Mouse (Mus musculus): Measurements from ENCODE around the gene Tmem170b.

Gene Tmem170b

DNA sequence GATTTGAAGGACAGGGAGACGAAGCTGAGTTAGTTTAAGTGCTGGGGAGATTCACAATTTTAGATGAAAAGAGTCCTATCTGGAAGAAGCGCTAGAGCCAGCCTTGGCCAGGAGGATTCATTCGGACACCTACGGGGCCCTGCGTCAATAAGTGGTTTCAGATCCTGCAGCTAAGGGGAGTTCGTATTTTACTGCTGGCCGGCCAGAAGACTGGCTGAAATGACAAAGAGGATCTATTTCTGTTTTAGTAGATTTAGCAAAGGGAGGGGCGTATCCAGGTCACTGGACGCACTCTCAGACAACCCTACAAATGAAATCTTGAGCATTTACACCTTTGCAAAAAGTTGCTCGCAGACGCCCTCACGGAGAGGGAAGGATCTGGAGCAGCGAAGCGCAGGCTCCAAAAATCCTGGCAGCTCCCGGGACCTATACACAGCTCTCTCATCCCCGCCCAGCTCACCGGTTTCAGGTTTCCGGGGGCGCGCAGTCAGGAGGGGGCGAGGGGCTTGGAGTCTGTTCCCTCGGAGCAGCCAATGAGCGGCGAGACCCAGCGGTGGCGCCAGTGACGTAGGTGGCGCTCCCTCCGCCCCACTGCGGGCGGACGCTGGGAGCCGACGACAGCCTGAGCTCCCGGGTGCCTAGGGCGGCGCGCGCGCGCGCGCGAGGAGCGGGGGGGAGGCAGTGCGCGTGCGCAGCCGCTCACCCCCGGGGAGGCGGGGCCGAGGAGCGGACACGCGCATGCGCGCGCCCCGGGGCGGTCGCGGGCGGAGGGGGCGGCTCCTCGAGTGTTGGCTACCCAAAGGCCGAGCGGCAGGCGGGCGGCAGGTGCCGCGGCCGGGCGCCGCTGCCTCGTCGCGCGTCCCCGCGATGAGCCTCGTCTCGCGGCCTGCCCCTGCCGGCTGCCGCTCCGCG lies at the start of gene Tmem170b:
Tmem170b (plus strand) TSS at position 809 of the 912 bp plus-strand sequence.
- peak; percentile 97 to 98 for DNase-seq

DNA sequence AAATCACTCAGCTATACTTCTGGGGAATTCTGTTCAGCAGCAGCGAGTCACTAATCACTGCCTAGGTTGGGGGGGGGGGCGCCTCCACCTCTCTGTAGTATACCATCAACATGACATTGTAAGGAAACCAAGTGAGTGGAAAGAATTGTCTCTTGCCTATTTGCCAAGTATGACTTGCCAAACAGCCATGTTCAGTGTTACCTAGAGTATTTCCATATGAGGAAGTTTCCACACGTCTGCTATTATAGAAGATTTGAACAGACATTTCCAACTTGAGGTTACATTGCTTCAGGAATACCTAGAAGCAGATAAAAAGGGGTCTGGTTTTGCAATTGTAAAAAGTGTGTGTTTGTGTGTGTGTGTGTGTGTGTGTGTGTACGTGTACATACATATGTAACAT lies 44.7 kb upstream of the Tmem170b start:
- DNase-seq, result no peak

DNA sequence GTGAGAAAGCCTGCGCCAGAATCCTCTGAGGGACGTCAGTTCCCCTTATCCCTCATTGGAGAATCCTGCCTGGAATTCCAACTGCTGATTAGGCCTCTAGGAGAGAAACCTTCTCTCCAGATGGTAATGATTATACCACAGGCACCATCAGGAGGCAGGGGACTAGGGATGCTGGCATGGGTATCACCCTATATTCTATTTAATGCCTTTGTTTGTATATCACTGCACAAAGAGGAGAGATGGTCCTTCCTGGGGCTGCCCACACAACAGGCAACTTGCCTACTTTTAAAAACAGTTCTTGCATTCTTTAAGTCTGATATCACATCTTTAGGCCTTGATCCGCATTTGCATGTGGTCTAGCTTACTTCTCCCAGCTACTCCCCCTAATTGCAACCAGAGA lies 37.3 kb upstream of the Tmem170b start:
- DNase-seq, result no peak

DNA sequence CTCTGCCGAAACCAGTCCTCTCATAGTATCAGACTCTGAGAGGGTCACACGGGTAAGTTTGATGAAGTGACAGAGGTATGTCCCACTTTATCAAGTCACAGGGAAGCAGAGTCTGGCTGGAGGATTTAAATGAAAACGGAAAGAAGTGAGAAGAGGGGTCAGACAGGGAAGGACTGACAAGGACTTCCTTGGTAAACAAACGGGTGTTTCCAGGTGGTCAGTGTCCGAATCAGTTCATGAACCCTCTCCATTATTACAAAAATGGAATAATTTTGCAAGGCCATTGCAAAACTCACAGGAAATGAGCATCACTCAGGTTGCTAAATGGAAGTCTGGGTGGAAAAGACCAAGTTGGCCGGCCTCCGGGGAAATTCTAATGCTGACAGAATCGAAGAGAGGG lies 36.8 kb upstream of the Tmem170b start:
- no peak for DNase-seq

DNA sequence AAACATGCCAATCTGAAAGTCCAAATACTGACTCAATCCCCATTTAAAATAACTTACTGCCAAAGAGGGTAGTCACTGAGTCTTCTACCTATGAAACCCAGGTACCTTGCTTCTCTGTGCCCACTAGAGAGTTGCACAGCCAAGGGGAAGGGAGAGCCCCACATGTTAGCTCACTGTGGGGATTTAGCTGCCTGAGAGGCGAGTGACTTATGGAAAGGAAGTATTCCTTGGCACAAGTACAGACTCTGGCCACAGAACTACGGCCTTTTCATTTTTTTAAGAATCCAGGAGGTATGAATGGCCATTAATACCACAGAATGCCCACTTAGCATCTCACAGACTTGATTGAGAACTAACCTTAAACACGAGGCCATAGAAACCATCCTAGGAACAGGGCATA lies 35.9 kb upstream of the Tmem170b start:
- no peak for DNase-seq

DNA sequence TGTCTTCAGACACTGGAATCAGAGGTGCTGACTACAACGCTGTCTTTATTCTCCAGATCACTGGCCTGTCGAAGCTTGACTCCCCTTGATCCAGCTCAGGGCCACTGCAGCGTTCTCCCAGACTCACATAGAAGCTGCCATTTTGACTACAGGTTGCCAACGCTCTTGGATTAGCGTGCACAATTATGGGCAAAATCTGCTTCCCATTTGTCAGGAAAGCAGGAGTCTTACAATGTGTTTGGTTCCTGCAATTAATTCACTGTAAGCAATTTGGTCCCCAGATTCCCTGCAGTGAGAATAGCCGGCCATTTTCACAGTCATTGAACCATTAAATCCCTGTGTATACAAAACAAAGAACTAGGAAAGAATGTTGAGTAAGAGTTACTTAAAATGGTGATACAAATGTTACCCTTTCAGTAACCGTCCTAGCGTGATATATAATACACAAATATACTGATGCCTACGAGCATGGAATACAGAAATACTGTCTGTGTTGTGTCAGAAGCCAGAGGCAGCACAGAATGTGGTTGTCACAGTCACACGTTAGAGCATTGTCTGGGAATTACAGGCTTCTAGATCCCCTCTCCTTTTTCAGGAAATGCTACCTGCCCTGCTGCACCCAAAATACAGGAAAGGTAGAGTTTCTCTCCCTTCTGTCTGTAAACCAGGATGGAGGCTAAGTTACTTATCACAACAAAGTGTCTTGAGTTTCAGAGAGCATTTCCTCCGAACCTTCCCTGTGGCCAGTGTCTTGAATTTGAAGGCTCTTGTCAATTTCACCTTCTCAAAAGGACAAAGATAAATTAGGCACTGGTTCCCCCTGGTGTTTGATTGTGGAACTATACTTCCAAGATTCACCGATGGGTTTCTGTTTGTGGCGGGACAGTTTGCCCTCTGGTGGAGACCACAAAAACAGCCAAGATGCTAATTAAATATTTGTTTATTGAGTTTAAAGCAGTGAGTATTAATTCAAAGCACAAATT lies 34.0 kb upstream of the Tmem170b start:
- peak; percentile 8 to 47 for DNase-seq

DNA sequence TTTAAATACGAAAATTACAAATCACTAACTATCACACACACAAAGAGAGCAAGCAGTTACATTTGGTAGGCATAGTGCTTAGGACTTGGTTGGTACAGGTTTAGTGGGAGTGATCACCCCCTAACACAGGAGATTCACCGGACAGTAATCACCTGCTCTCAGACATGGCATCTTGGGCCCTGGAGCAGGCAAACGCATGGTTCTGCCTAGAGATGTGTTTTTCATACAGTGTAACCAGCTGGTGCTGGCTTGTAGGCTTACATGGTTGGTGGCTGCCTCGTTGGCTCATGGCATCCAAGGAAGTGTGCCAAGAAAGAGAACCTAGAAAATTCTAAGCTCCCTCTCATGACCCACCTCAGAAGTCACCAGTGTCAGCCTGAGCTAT lies 33.4 kb upstream of the Tmem170b start:
- DNase-seq, result no peak

DNA sequence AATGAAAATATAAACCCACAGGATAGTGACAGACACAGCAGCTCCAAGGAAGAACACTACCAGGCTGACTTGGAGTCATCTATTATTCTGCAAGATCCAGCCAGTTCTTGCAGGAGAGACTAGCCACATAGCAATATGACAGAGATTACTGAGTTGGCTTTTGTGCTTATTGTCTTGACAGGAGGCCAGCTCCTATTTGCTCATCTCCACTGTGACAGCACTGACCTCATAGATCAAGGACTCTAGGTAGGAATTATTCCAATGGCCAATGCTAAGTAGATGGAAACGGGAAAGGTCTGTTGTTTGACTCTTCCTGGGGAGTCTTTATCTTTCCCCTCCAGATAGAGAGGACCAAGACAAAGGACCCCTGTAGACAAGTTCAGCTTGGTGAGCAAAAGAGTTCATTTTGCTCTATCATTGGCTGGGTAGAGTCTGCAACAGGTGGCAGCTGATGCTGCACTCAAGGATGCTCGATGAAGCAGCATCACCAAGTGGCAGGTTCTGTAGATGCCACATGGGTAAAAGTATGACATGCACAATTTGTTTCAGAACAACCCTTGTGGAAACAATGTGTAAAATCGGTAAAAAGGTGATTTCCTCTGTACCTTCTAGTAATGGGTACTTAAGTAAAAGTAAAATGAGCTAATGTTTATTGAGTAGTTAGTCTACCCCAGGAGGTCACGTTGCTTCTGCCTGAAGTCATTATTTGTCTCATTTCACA lies 32.4 kb upstream of the Tmem170b start:
- no peak for DNase-seq

DNA sequence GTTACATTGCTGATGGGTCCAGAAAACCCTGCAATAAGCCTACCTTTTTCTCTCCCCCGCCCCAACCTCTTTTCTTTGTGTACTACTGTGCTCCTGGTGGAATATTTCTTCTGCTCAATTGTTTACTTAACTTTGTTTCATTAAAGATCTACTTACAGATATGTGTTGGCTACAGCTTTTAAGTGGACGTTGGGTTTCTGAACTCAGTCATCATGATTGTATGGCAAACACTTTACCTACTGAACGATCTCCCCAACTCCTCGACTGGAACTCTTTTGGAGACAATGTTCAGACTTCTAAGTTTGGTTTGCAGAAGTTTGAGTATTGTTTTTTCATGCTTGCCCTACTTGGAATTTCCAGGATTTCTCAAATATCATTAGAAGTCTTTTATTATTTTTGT lies 24.6 kb upstream of the Tmem170b start:
- no peak for DNase-seq

DNA sequence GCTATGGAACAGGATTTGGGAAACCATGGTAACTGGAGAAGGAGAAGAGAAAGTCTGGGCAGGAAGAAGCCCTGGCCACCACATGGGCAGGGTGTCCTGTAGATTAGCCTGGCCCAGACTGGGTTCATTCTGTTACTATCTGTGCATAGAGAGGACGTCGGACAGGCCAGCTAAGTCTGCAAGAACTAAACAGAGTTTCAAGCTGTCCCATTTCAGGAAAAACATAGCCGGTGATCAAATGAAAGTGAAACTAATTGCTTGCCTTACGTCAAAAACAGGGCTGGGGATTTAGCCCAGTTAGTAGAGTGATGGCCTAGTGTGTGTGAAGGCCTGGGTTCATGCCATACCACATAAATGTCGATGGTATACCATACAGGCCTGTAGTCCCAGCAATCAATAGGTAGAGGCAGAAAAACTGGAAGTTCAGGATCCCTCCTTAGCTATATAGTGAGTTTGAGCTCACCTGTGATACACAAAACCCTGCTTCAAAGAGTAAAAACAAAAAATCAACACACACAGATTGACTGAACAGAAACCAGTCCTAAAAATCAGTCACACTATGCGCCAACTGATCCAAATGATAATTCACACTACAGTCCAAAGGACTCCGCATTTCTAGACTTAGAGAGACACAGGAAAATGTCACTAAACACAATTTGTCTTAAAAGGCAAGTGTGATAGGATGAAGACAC lies 21.9 kb upstream of the Tmem170b start:
- DNase-seq, result no peak

DNA sequence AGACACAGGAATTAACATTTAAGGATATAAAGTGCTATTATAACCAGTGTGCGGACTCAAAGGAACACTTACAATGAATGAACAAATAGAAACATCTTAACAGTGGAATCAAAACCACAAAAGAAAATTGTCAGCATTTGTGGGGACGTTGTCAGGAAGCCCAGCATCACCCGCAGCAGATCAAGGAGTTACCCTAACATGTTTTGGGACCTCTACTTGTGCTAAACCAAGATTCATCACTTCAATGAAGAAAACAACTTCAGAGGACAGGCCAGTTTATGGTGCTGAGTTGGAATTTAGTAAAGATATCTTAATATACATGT lies 21.4 kb upstream of the Tmem170b start:
- no peak for DNase-seq

DNA sequence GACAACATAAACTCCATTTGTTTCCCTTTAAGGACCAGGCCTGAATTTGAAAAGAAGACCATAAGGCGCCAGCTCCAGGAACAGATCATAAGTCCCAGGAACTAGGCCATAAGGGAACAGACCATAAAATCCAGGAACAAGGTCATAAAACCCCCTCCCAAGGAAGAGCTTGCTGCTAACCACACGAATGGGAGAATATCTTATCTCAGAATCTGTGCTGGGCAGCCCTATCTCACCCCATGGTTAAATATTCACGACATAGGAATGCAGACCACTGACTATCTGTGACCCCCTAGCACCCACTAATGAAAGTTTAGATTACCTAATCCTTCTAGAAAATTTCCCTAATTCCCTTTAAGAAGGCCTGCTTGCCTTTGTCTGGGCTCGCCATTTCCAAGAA lies 20.8 kb upstream of the Tmem170b start:
- no peak for DNase-seq

DNA sequence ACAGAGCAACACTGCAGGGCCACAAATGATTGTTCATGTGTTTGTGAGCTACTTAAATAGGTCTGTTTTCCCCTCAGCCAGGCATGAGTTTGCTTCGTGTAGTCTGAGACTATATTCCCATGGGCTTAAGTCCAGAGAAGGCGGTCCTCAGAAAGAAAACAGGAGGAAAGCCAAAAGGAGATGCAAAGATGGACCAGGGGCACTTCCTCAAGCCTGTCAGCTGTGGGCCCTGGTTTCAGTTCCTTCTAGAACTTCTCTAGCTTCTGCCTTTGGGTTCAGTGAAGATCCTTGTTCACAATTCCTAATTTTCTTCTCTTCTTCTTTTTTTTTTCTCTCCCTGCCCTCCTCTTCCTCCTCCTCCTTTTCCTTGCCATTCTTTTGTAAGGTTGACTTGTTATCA lies 9.0 kb upstream of the Tmem170b start:
- DNase-seq, result no peak

DNA sequence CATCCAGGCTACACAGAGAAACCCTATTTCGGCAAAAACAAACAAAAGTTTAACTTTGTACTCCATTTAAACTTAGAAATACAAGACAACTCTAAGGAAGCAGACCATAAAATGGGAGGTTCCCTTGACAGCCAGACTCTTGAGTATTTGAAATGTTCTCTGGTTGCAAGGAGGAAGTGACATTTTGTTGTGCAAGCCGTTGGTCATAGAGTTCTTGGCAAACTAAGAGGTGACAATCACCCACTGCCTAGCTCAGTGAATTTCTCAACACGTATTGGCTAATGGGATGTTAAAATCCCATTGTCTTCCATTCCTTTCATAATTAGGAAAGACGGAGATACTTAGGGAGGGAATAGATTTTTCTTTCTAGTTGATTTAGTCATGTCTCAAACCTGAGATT lies 5.7 kb upstream of the Tmem170b start:
- no peak for DNase-seq

DNA sequence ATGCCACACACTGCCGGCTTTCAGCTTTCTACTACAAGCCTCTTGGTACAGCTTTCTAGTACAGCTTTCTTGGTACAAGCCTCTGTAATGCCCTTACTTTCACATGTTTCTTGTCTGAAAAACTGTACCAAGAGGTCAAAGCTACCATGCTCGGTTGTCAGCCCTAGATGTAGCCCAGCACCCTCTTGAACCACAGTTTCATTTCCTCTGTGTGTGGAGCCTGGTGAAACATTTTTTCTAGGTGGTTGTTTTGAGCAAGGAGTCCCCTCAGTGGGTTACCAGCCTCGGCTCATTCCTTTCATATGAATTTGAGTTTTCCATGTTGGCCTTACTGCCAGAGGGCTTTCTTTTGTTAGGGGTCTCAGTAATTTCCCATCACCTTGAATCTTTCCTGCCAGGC lies 4.7 kb upstream of the Tmem170b start:
- DNase-seq, result no peak

DNA sequence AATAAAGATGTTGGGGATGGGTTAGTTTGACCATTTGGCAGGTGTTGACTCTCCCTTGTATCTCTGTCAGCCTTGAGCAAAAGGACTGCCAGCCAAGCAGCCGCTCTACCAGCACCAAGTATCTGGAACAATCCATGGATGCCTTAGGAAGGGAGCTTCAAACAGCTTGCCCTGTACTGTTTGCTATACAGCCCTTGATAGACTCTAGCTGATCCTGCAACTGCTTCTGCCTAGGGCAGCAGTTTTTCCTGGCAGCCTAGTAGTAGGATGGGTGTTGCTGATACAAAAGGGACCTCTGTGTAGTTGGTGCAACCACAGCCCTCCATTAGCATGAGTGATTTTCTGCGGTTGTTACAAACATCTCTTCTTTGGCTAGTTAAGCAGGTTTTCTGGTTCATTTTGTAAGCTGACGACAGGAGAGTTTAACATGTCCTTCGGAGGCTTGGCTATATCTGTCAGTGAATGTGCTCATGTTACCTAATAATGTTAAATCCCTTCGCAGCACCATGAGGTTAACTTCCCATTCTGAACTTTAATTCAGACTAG lies 1.7 kb upstream of the Tmem170b start:
- no peak for DNase-seq

DNA sequence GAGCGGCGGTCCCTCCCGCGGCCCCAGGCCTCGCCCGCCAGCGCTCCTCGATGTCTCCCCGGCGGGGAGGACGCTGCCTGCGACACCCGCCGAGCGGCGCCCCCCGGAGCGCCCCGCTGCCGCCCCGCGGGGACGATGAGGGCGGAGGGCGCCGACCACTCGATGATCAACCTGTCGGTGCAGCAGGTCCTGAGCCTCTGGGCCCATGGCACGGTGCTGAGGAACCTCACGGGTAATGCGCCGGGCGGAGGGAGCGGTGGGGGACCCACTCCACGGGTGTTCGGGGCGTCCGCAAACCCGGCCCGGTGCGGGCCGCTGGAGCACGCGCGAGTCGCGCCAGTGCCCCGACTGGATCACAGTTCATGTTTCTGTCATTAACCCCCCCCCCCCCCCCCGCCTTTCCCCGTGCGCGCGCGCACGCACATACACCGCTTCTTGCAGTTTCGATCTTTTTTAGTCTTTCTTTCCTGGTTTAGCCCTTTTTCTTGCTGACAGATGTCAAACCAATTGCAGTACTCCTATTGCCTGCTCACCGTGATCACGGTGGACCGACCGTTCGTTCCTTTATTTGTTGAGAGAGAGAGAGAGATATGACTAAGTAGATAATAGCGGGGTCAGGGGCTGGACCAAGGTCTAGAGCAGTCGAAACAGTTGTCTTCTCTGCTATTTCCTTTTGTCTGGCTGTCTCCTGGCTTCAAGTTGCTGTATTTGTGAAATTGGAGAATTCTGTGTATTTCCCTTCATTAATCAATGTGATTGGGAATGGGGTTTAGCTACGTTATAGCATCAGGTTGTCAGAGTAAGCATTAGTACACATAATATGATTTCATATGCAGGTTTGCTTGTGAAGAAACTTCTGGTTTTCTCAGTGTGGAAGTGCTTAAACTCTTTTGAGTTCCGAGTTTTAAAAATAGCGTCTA lies 634 bp downstream of the Tmem170b start:
- peak; percentile 61 to 66 for DNase-seq

DNA sequence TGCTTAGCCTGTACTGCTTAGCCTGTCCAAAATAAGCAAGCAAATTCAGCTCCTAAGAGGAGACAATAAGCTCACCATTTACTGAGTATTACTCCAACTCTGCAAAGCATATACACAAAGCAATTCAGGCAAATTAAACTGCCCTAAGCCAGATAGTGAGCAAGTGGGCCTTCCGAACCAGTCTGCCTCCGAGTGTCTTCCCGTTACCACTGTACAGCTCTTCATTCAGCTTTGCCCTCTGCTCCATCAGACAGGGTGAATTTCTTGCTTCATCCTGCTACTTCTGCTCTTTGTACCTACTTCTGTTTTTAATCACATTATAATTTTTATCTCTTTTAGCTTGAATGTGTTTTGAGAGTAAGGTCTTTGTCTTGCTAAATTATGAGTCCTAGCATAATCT lies 1.9 kb downstream of the Tmem170b start:
- DNase-seq, result no peak

DNA sequence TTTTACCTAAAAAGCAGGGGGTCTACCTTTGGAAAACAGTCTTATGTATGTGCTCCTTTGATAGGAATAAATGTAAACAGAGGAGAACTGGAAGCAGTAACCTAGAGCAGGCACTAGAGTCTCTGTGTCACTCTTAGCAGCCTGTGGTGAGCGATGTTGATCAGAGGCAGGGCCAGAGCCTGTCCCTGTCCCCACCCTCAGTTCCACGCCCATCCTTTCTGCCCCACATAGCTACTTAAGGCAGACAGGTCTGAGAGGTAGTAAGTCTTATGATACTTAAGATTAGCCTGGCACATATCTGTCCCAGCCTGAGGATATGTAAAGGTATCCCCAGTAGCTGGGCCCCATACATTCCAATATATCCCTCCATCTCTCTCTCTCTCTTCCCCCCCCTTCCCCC lies 2.9 kb downstream of the Tmem170b start:
- DNase-seq, result no peak

DNA sequence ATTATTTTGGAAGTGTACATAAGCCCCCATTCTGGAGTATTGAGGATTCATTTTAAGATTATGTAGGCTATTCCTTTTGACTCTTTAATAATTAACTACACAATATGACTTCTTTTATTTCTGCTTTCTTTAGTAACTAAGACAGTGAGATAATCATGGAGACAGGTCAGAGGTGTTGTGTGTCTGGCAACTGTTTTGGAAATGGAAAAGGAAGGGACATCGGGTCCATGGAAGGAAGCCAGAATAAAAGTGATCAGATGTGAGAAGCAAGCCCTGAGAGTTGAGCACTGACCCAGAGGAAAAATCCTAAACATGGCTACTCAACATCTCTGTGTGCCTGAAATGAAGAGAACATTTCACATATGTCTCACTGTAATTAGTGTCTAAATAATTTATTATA lies 5.3 kb downstream of the Tmem170b start:
- DNase-seq, result no peak

DNA sequence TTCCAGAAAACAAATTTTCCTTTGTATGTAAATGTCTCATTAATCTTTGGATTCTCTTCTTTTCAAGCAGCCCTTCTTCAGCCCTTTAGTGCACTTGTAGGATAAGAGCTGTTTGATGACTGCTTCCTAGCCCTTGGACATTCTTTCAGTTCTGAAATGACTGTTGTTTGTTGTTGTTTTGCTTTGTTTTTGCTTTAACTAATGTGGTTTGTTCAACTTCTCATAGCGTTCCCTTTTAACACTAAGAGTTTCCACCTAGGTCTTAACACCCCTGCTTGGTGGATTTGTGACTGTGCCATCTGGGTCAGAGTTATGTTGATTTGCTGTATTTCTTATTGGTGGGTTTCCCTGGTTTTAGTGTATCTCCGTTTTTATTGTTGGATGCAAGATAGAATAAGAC lies 8.8 kb downstream of the Tmem170b start:
- DNase-seq, result no peak

Measured in thymus, adult 18-20 months (tissue).